21 mouse cellular contexts compared by ENCODE assay signal in the genomic region with DNA sequence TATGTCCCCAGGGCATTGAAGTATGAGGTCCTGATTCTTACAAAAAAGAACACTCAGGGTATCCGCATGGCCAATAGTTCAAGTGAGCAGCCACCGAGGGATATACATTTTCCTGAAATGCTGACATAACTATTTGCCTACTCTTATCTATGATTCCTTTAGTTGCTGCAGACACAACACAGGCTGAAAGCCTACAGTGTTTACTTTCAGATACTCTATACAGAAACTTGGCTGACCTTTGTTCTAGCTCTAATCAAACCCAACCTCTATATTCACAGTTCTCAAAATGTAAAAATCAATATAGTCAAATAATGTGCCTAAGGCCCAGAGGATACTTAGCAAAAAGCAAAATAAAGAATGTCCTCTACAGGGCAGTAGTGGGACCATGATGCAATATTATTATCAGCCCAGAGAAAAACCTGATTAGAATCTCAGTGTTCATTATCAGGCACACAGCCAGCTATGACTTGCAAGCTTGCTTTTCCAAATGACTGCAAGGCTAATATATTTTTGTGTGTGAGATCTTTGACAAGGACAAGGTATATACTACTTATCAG.
A peak's percentile ranks its signal among the peaks of the same experiment; 100 is the strongest.
DNase-seq lines count a peak whose midpoint lies in the region; ATAC-seq and TF ChIP-seq lines count a peak whose summit lies in the region.
"Had no signal": no experiment of that assay in that cellular context is flagged by ENCODE, and none has a peak within 500 bp of the region (broad histone marks: within the 10 kb centered on the region; RNA-seq: fewer than 3 reads in every experiment).

No protein-coding gene starts in this region.

- peak; percentile 4 for DNase-seq in hindbrain, postnatal 0 days (ENCODE audit: low spot score)
- DNase-seq in lung, embryonic 14.5 days = peak; percentile 26
- no peak for DNase-seq in lung, postnatal 25 days (ENCODE audit: low spot score)
- DNase-seq in right cerebral cortex, postnatal 14 days = no peak
- DNase-seq in forebrain, embryonic 10.5 days (ENCODE audit: extremely low spot score, low spot score) = no peak
- DNase-seq in yolk sac, embryonic 10.5 days (ENCODE audit: low spot score) = no peak
- DNase-seq: adrenal gland, postnatal 10 days; B cell, adult 2 months; cerebellum, adult 11 months; cerebellum, adult 8-10 months; cerebellum, postnatal 14 days; forebrain, postnatal 0 days; gastrocnemius, postnatal 14 days; heart, adult 2 months; heart, postnatal 14 days had no signal

- H3K27me3 ChIP-seq in hindbrain, postnatal 0 days (ENCODE audit: insufficient read depth, low read length) = no peaks in the 10 kb centered on the region
- H3K27me3 ChIP-seq in hindbrain, embryonic 13.5 days = no peaks in the 10 kb centered on the region
- no peaks in the 10 kb centered on the region for H3K27me3 ChIP-seq in lung, embryonic 14.5 days (ENCODE audit: insufficient read depth, low read length)
- H3K27me3 ChIP-seq in stomach, embryonic 14.5 days (ENCODE audit: control insufficient read depth, insufficient read depth, low read length) = no peaks in the 10 kb centered on the region
- H3K27me3 ChIP-seq in forebrain, embryonic 10.5 days (ENCODE audit: poor library complexity, severe bottlenecking) = no peaks in the 10 kb centered on the region
- H3K27me3 ChIP-seq: embryonic facial prominence, embryonic 12.5 days; forebrain, embryonic 12.5 days; heart, embryonic 15.5 days had no signal

- no peaks in the 10 kb centered on the region for H3K9me3 ChIP-seq in hindbrain, postnatal 0 days (ENCODE audit: low read length)
- H3K9me3 ChIP-seq in hindbrain, embryonic 13.5 days = no peaks in the 10 kb centered on the region
- no peaks in the 10 kb centered on the region for H3K9me3 ChIP-seq in lung, embryonic 14.5 days (ENCODE audit: low read depth, low read length)
- no peaks in the 10 kb centered on the region for H3K9me3 ChIP-seq in stomach, embryonic 14.5 days (ENCODE audit: control insufficient read depth, low read depth, low read length)
- no peaks in the 10 kb centered on the region for H3K9me3 ChIP-seq in forebrain, embryonic 10.5 days
- H3K9me3 ChIP-seq: embryonic facial prominence, embryonic 12.5 days; forebrain, embryonic 12.5 days; heart, embryonic 15.5 days had no signal

- H3K4me3 ChIP-seq in hindbrain, postnatal 0 days (ENCODE audit: low read length) = no peak overlapping the region
- no peak overlapping the region for H3K4me3 ChIP-seq in hindbrain, embryonic 13.5 days
- H3K4me3 ChIP-seq in lung, embryonic 14.5 days (ENCODE audit: low read depth, low read length) = no peak overlapping the region
- no peak overlapping the region for H3K4me3 ChIP-seq in stomach, embryonic 14.5 days (ENCODE audit: low read depth, low read length)
- no peak overlapping the region for H3K4me3 ChIP-seq in forebrain, embryonic 10.5 days
- H3K4me3 ChIP-seq: embryonic facial prominence, embryonic 12.5 days; forebrain, embryonic 12.5 days; heart, adult 2 months; heart, embryonic 15.5 days had no signal

- H3K4me1 ChIP-seq in hindbrain, postnatal 0 days (ENCODE audit: insufficient read depth, low read length) = no peaks in the 10 kb centered on the region
- H3K4me1 ChIP-seq in hindbrain, embryonic 13.5 days (replicated peaks) = peaks cover 3% of the 10 kb centered on the region
- no peaks in the 10 kb centered on the region for H3K4me1 ChIP-seq in lung, embryonic 14.5 days (ENCODE audit: insufficient read depth)
- H3K4me1 ChIP-seq in stomach, embryonic 14.5 days (ENCODE audit: control insufficient read depth, insufficient read depth, low read length) = no peaks in the 10 kb centered on the region
- H3K4me1 ChIP-seq in forebrain, embryonic 10.5 days = peaks cover 12% of the 10 kb centered on the region
- H3K4me1 ChIP-seq: embryonic facial prominence, embryonic 12.5 days; forebrain, embryonic 12.5 days had no signal

- TF ChIP-seq CTCF in hindbrain, postnatal 0 days (IDR thresholded peaks at IDR 0.05; ENCODE audit: low read depth) = no peak
- no peak for TF ChIP-seq CTCF in lung, embryonic 14.5 days (IDR thresholded peaks at IDR 0.05; ENCODE audit: low read depth)

- H3K9ac ChIP-seq in hindbrain, postnatal 0 days (replicated peaks; ENCODE audit: low read length) = no peak overlapping the region
- no peak overlapping the region for H3K9ac ChIP-seq in hindbrain, embryonic 13.5 days
- H3K9ac ChIP-seq in lung, embryonic 14.5 days = no peak overlapping the region
- no peak overlapping the region for H3K9ac ChIP-seq in stomach, embryonic 14.5 days (replicated peaks; ENCODE audit: low read depth, low read length)
- H3K9ac ChIP-seq: embryonic facial prominence, embryonic 12.5 days; forebrain, embryonic 12.5 days; forebrain, postnatal 0 days; heart, embryonic 15.5 days had no signal

- H3K4me2 ChIP-seq in hindbrain, postnatal 0 days (ENCODE audit: low read depth, low read length) = no peak overlapping the region
- H3K4me2 ChIP-seq in hindbrain, embryonic 13.5 days = no peak overlapping the region
- no peak overlapping the region for H3K4me2 ChIP-seq in lung, embryonic 14.5 days
- no peak overlapping the region for H3K4me2 ChIP-seq in stomach, embryonic 14.5 days (replicated peaks; ENCODE audit: low read depth, low read length)
- H3K4me2 ChIP-seq: embryonic facial prominence, embryonic 12.5 days; forebrain, embryonic 12.5 days; heart, embryonic 11.5 days; heart, embryonic 15.5 days had no signal

- H3K36me3 ChIP-seq in hindbrain, postnatal 0 days (ENCODE audit: insufficient read depth, low read length) = no peaks in the 10 kb centered on the region
- H3K36me3 ChIP-seq in hindbrain, embryonic 13.5 days = no peaks in the 10 kb centered on the region
- H3K36me3 ChIP-seq in lung, embryonic 14.5 days (ENCODE audit: insufficient read depth) = no peaks in the 10 kb centered on the region
- no peaks in the 10 kb centered on the region for H3K36me3 ChIP-seq in stomach, embryonic 14.5 days (ENCODE audit: control insufficient read depth, insufficient read depth, low read length)
- no peaks in the 10 kb centered on the region for H3K36me3 ChIP-seq in forebrain, embryonic 10.5 days (replicated peaks)
- H3K36me3 ChIP-seq: embryonic facial prominence, embryonic 12.5 days; forebrain, embryonic 12.5 days; heart, embryonic 15.5 days had no signal

- WGBS in hindbrain, postnatal 0 days = 84% methylated on average over 2 of the region's 2 CpGs
- 93% methylated on average over 2 of the region's 2 CpGs for WGBS in hindbrain, embryonic 13.5 days
- 26% methylated on average over 2 of the region's 2 CpGs for WGBS in lung, embryonic 14.5 days
- 51% methylated on average over 2 of the region's 2 CpGs for WGBS in stomach, embryonic 14.5 days
- 94% methylated on average over 2 of the region's 2 CpGs for WGBS in forebrain, embryonic 10.5 days

- H3K27ac ChIP-seq in hindbrain, postnatal 0 days = no peak overlapping the region
- H3K27ac ChIP-seq in hindbrain, embryonic 13.5 days = no peak overlapping the region
- no peak overlapping the region for H3K27ac ChIP-seq in lung, embryonic 14.5 days (ENCODE audit: low read depth)
- no peak overlapping the region for H3K27ac ChIP-seq in stomach, embryonic 14.5 days (ENCODE audit: low read length)
- no peak overlapping the region for H3K27ac ChIP-seq in forebrain, embryonic 10.5 days
- H3K27ac ChIP-seq: embryonic facial prominence, embryonic 12.5 days; forebrain, embryonic 12.5 days; heart, adult 2 months; heart, embryonic 15.5 days had no signal

- ATAC-seq in hindbrain, postnatal 0 days = no peak
- ATAC-seq in hindbrain, embryonic 13.5 days (ENCODE audit: low FRiP score) = no peak
- ATAC-seq in lung, embryonic 14.5 days (ENCODE audit: insufficient read depth) = peak; percentile 47; the same call in 1 of the 2 replicates
- peak; percentile 85 for ATAC-seq in stomach, embryonic 14.5 days (ENCODE audit: insufficient number of reproducible peaks, insufficient read depth, low FRiP score, low read depth)
- ATAC-seq: forebrain, postnatal 0 days had no signal

Comparison
In these comparisons a context has a peak if more than half of its experiments do, and no peak if none do; other contexts are left out.
1. DNase-seq: peak in hindbrain, postnatal 0 days (single experiment) and lung, embryonic 14.5 days (single experiment); none in lung, postnatal 25 days (single experiment), right cerebral cortex, postnatal 14 days (single experiment), forebrain, embryonic 10.5 days (single experiment) and yolk sac, embryonic 10.5 days (single experiment).
2. ATAC-seq: peak in lung, embryonic 14.5 days (single experiment) and stomach, embryonic 14.5 days (single experiment); none in hindbrain, postnatal 0 days (single experiment) and hindbrain, embryonic 13.5 days (single experiment).